Mouse (Mus musculus): Measurements from ENCODE around the gene Med31.

GRCm38 (mm10) chr11:72245196-72245753 is 29.9 kb upstream of the Med31 start:
- no peak for TF ChIP-seq CTCF (IDR thresholded peaks at IDR 0.05)
- no peak for TF ChIP-seq POLR2A (IDR thresholded peaks at IDR 0.05; ENCODE audit: insufficient read depth, low read depth, low read length)

Data from heart, adult 2 months (tissue).